Mouse (Mus musculus) forebrain, embryonic 13.5 days (tissue): ENCODE results near the gene Tas2r119. TPM values are rescaled to one million over a fixed set of nuclear protein-coding genes. Genes with fewer than 3 reads are reported as not detected.

Experiments used
- ATAC-seq: fragments of 200-750 bp; cut with Nextera tagmentation; 2 replicates; pipeline ENCODE4 v1.8.0; 2017
- H3K27ac ChIP-seq: fragments of 300-500 bp; sonication (generic); 2 replicates; pipeline ENCODE4 v1.5.1; 2015; ENCODE audit warnings: inconsistent platforms, mild to moderate bottlenecking, moderate library complexity
- H3K27me3 ChIP-seq: fragments of 300-500 bp; sonication (generic); 2 replicates; pipeline ENCODE4 v1.6.1; 2015; ENCODE audit warnings: mild to moderate bottlenecking, inconsistent platforms
- H3K36me3 ChIP-seq: fragments of 300-500 bp; sonication (generic); 2 replicates; pipeline ENCODE4 v1.6.1; 2015; ENCODE audit warnings: mild to moderate bottlenecking, inconsistent platforms; ENCODE audit not compliant: poor library complexity, severe bottlenecking
- H3K4me1 ChIP-seq: fragments of 300-500 bp; sonication (generic); 2 replicates; pipeline ENCODE4 v1.6.1; 2015; ENCODE audit warnings: inconsistent platforms
- H3K4me2 ChIP-seq: fragments of 300-500 bp; sonication (generic); 2 replicates; pipeline ENCODE4 v1.6.1; 2015; ENCODE audit warnings: inconsistent platforms, mild to moderate bottlenecking, moderate library complexity
- H3K4me3 ChIP-seq: fragments of 300-500 bp; sonication (generic); 2 replicates; pipeline ENCODE4 v1.5.1; 2015; ENCODE audit warnings: mild to moderate bottlenecking, inconsistent platforms
- H3K9ac ChIP-seq: fragments of 300-500 bp; sonication (generic); 2 replicates; pipeline ENCODE4 v1.6.1; 2015; ENCODE audit warnings: mild to moderate bottlenecking, inconsistent platforms
- H3K9me3 ChIP-seq: fragments of 300-500 bp; sonication (generic); replicated peaks from 2 replicates; pipeline ENCODE4 v1.6.1; 2016; ENCODE audit warnings: inconsistent platforms
- WGBS: fragments of 180-500 bp; shearing (Covaris S2); methylation state at CpG from one replicate; pipeline ENCODE4 v1.1.7; 2015; 5-methylcytosine and 5-hydroxymethylcytosine counted together
- polyA plus RNA-seq: library from polyadenylated mRNA; unstranded; fragments of >200 nt; fragmentation: Nextera tagmentation; extraction: Ambion mirVana; gene quantifications from 2 replicates; pipeline ENCODE4 v1.2.1, GENCODE M21; 2015

Tas2r119 gene
- polyA plus RNA-seq: not detected in 2 replicates

GRCm38 (mm10) chr15:32176989-32177388, at the start of gene Tas2r119:
Gene Tas2r119 (plus strand): TSS chr15:32177289.
- Histone ChIP-seq H3K9ac (no peak within 1 kb of the TSS), H3K4me1 (peaks cover 15% of the 10 kb centered on the region), H3K4me2 (no peak within 1 kb of the TSS), H3K36me3 (no peaks in the 10 kb centered on the region), H3K27me3 (no peaks in the 10 kb centered on the region), H3K27ac (no peak within 1 kb of the TSS), H3K4me3 (no peak within 1 kb of the TSS), H3K9me3 (no peaks in the 10 kb centered on the region)
- 94% methylated on average over 4 of the region's 4 CpGs for WGBS
- no peak for ATAC-seq

- Histone ChIP-seq H3K9ac (no peak overlapping the region), H3K4me2 (no peak overlapping the region), H3K4me1 (no peaks in the 10 kb centered on the region), H3K27ac (no peak overlapping the region), H3K27me3 (no peaks in the 10 kb centered on the region), H3K4me3 (no peak overlapping the region), H3K36me3 (no peaks in the 10 kb centered on the region), H3K9me3 (no peaks in the 10 kb centered on the region)
- no peak for ATAC-seq
- WGBS: 93% methylated on average over 7 of the region's 7 CpGs
Observed at GRCm38 (mm10) chr15:32132315-32132714, 44.8 kb upstream of the Tas2r119 start.

- Histone ChIP-seq H3K4me3 (no peak overlapping the region), H3K9me3 (no peaks in the 10 kb centered on the region), H3K4me1 (no peaks in the 10 kb centered on the region), H3K27me3 (no peaks in the 10 kb centered on the region), H3K9ac (no peak overlapping the region), H3K27ac (no peak overlapping the region), H3K4me2 (no peak overlapping the region), H3K36me3 (no peaks in the 10 kb centered on the region)
- no peak for ATAC-seq
Observed at GRCm38 (mm10) chr15:32141657-32142056, 35.4 kb upstream of the Tas2r119 start.

GRCm38 (mm10) chr15:32144269-32144668, 32.8 kb upstream of the Tas2r119 start:
- Histone ChIP-seq H3K9ac (no peak overlapping the region), H3K36me3 (no peaks in the 10 kb centered on the region), H3K4me3 (no peak overlapping the region), H3K4me2 (no peak overlapping the region), H3K9me3 (no peaks in the 10 kb centered on the region), H3K4me1 (no peaks in the 10 kb centered on the region), H3K27ac (no peak overlapping the region), H3K27me3 (no peaks in the 10 kb centered on the region)
- 67% methylated on average over 3 of the region's 3 CpGs for WGBS
- no peak for ATAC-seq

GRCm38 (mm10) chr15:32153404-32153803, 23.7 kb upstream of the Tas2r119 start:
- no peak overlapping the region for H3K9ac ChIP-seq
- no peak overlapping the region for H3K4me3 ChIP-seq
- H3K4me2 ChIP-seq: no peak overlapping the region
- no peak for ATAC-seq
- peaks cover 3% of the 10 kb centered on the region; the same call in 1 of the 2 replicates for H3K27me3 ChIP-seq
- no peaks in the 10 kb centered on the region for H3K9me3 ChIP-seq
- no peaks in the 10 kb centered on the region for H3K36me3 ChIP-seq
- H3K4me1 ChIP-seq: 0 out of 2 replicates have a peak, but pooled peaks cover 7% of the 10 kb centered on the region
- no peak overlapping the region for H3K27ac ChIP-seq
- 85% methylated on average over 2 of the region's 2 CpGs for WGBS

GRCm38 (mm10) chr15:32153857-32154449, 23.1 kb upstream of the Tas2r119 start:
- Histone ChIP-seq H3K9ac (no peak overlapping the region), H3K4me2 (no peak overlapping the region), H3K4me1 (0 out of 2 replicates have a peak, but pooled peaks cover 7% of the 10 kb centered on the region), H3K9me3 (no peaks in the 10 kb centered on the region), H3K27me3 (peaks cover 3% of the 10 kb centered on the region; the same call in 1 of the 2 replicates), H3K4me3 (no peak overlapping the region), H3K27ac (no peak overlapping the region), H3K36me3 (no peaks in the 10 kb centered on the region)
- WGBS: 53% methylated on average over 11 of the region's 11 CpGs
- ATAC-seq: no peak

GRCm38 (mm10) chr15:32156126-32156525, 21.0 kb upstream of the Tas2r119 start:
- Histone ChIP-seq H3K4me1 (0 out of 2 replicates have a peak, but pooled peaks cover 7% of the 10 kb centered on the region), H3K9me3 (no peaks in the 10 kb centered on the region), H3K27me3 (peaks cover 3% of the 10 kb centered on the region; the same call in 1 of the 2 replicates), H3K9ac (no peak overlapping the region), H3K27ac (no peak overlapping the region), H3K4me2 (no peak overlapping the region), H3K4me3 (no peak overlapping the region), H3K36me3 (no peaks in the 10 kb centered on the region)
- WGBS: 69% methylated on average over 5 of the region's 5 CpGs
- ATAC-seq: no peak

- Histone ChIP-seq H3K4me3 (no peak overlapping the region), H3K27ac (no peak overlapping the region)
Observed at GRCm38 (mm10) chr15:32160281-32160680, 16.8 kb upstream of the Tas2r119 start.

GRCm38 (mm10) chr15:32171764-32172163, 5.3 kb upstream of the Tas2r119 start:
- H3K9ac ChIP-seq: no peak overlapping the region
- WGBS: 23% methylated on average over 6 of the region's 6 CpGs
- no peaks in the 10 kb centered on the region for H3K9me3 ChIP-seq
- H3K4me3 ChIP-seq: no peak overlapping the region
- ATAC-seq: peak; percentile 42
- H3K36me3 ChIP-seq: no peaks in the 10 kb centered on the region
- H3K4me1 ChIP-seq: peaks cover 30% of the 10 kb centered on the region
- H3K27me3 ChIP-seq: no peaks in the 10 kb centered on the region
- peak overlapping the region; percentile 23; the same call in 1 of the 2 replicates for H3K4me2 ChIP-seq
- peak overlapping the region; percentile 84 for H3K27ac ChIP-seq

More at GRCm38 (mm10) chr15:32160281-32160680, 16.8 kb upstream of the Tas2r119 start:
- Histone ChIP-seq H3K4me1 (0 out of 2 replicates have a peak, but pooled peaks cover 7% of the 10 kb centered on the region), H3K27me3 (no peaks in the 10 kb centered on the region), H3K4me2 (no peak overlapping the region), H3K36me3 (no peaks in the 10 kb centered on the region), H3K9me3 (no peaks in the 10 kb centered on the region), H3K9ac (no peak overlapping the region)
- no peak for ATAC-seq

GRCm38 (mm10) chr15:32172175-32172987, 4.7 kb upstream of the Tas2r119 start:
- no peak overlapping the region for H3K4me3 ChIP-seq
- H3K27me3 ChIP-seq: no peaks in the 10 kb centered on the region
- H3K9me3 ChIP-seq: no peaks in the 10 kb centered on the region
- peak; percentile 93 for ATAC-seq
- H3K27ac ChIP-seq: peak overlapping the region; percentile 84
- 20% methylated on average over 9 of the region's 9 CpGs for WGBS
- 0 out of 2 replicates have a peak overlapping the region, but pooled peaks have one; percentile 23 for H3K4me2 ChIP-seq
- peaks cover 30% of the 10 kb centered on the region for H3K4me1 ChIP-seq
- H3K36me3 ChIP-seq: no peaks in the 10 kb centered on the region
- no peak overlapping the region for H3K9ac ChIP-seq

- ATAC-seq: peak; percentile 50; the same call in 1 of the 2 replicates
- Histone ChIP-seq H3K9ac (no peak overlapping the region), H3K4me3 (no peak overlapping the region), H3K27me3 (no peaks in the 10 kb centered on the region), H3K9me3 (no peaks in the 10 kb centered on the region), H3K4me1 (peaks cover 30% of the 10 kb centered on the region), H3K36me3 (no peaks in the 10 kb centered on the region), H3K4me2 (no peak overlapping the region), H3K27ac (peak overlapping the region; percentile 55)
- WGBS: 17% methylated on average over 2 of the region's 2 CpGs
Observed at GRCm38 (mm10) chr15:32172988-32173329, 4.1 kb upstream of the Tas2r119 start.

GRCm38 (mm10) chr15:32180010-32180725, 3.1 kb downstream of the Tas2r119 start:
- Histone ChIP-seq H3K36me3 (no peaks in the 10 kb centered on the region), H3K4me1 (no peaks in the 10 kb centered on the region), H3K4me2 (no peak overlapping the region), H3K27me3 (no peaks in the 10 kb centered on the region), H3K27ac (no peak overlapping the region), H3K9ac (no peak overlapping the region), H3K9me3 (no peaks in the 10 kb centered on the region), H3K4me3 (no peak overlapping the region)
- 95% methylated on average over 1 of the region's 1 CpGs for WGBS
- ATAC-seq: no peak
